Mouse (Mus musculus) forebrain, postnatal 0 days (tissue): ENCODE measurements at regions not wholly inside any gene's neighbourhood (a gene's known extent, or its start where the extent isn't known, plus 50 kb on each side); places are given as distances from the start of the nearest gene placed in this dataset.

ENCODE experiments used
- ATAC-seq: fragments of 200-750 bp; cut with Nextera tagmentation; 2 replicates; pipeline ENCODE4 v1.8.0; 2017; ENCODE audit warnings: mild to moderate bottlenecking, moderate library complexity
- DNase-seq: peaks from one replicate; pipeline ENCODE4 v3.0.0-alpha.2; 2015
- H3K27ac ChIP-seq: fragments of 300-500 bp; sonication (generic); 2 replicates; pipeline ENCODE4 v1.5.1; 2014; ENCODE audit warnings: low read depth, mild to moderate bottlenecking, antibody characterized with exemption, low read length, moderate library complexity, mixed read lengths
- H3K27me3 ChIP-seq: fragments of 300-500 bp; sonication (generic); 2 replicates; pipeline ENCODE4 v1.6.1; 2014; ENCODE audit warnings: mild to moderate bottlenecking, low read length, mixed read lengths; ENCODE audit not compliant: insufficient read depth
- H3K36me3 ChIP-seq: fragments of 300-500 bp; sonication (generic); 2 replicates; pipeline ENCODE4 v1.6.1; 2014; ENCODE audit warnings: mild to moderate bottlenecking, moderate library complexity; ENCODE audit not compliant: insufficient read depth
- H3K4me1 ChIP-seq: fragments of 300-500 bp; sonication (generic); 2 replicates; pipeline ENCODE4 v1.6.1; 2014; ENCODE audit warnings: antibody characterized with exemption; ENCODE audit not compliant: insufficient read depth
- H3K4me2 ChIP-seq: fragments of 300-500 bp; sonication (generic); 2 replicates; pipeline ENCODE4 v1.6.1; 2014; ENCODE audit warnings: low read depth, mild to moderate bottlenecking, moderate library complexity
- H3K4me3 ChIP-seq: fragments of 300-500 bp; sonication (generic); 2 replicates; pipeline ENCODE4 v1.5.1; 2014; ENCODE audit warnings: low read depth, low read length, mixed read lengths
- H3K9ac ChIP-seq: fragments of 300-500 bp; sonication (generic); 2 replicates; pipeline ENCODE4 v1.6.1; 2014; ENCODE audit warnings: mild to moderate bottlenecking
- H3K9me3 ChIP-seq: fragments of 300-500 bp; sonication (generic); 2 replicates; pipeline ENCODE4 v1.6.1; 2016; ENCODE audit warnings: low read length
- CTCF ChIP-seq: sonication (generic); IDR thresholded peaks from 2 replicates; pipeline ENCODE4 v1.5.1; 2016; ENCODE audit warnings: antibody characterized with exemption, control low read depth, low read depth

DNA sequence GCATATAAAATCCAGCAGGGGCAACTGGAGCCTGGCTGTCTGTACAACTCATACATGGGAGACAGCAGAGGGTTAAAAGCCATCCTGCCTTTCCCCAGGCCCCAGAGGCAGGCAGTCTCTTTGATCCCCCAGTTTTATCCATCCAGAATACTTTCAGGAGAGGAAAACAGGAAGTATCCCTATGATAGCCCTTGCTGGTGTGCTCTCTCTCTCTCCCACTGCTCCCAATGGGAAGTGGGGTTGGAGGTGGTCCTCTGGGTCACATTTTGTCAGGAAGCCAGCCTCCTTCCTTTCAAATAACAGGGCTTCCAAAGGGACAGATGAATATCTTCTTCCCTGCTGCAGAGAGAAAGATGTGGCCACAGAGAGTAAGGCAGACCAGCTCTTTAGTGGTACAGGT is 50.1 kb upstream of the Pim1 start:
- Histone ChIP-seq H3K4me2 (no peak overlapping the region), H3K27ac (no peak overlapping the region), H3K9me3 (no peaks in the 10 kb centered on the region), H3K27me3 (no peaks in the 10 kb centered on the region), H3K9ac (no peak overlapping the region), H3K36me3 (no peaks in the 10 kb centered on the region), H3K4me1 (no peaks in the 10 kb centered on the region; the same call in 1 of the 2 replicates), H3K4me3 (no peak overlapping the region)
- ATAC-seq (no peak), DNase-seq (no peak)
- no peak for TF ChIP-seq CTCF
